Mouse (Mus musculus) myocyte (in vitro differentiated cells): ENCODE measurements around the gene Mvd.

Experiments used
- CEBPB ChIP-seq: IDR thresholded peaks from 2 replicates; pipeline ENCODE4 v1.6.1; 2011; ENCODE audit warnings: mild to moderate bottlenecking, moderate library complexity; ENCODE audit not compliant: poor library complexity, insufficient read depth, severe bottlenecking
- E2F4 ChIP-seq: IDR thresholded peaks from one replicate; pipeline ENCODE4 v1.6.1; 2011; ENCODE audit warnings: mild to moderate bottlenecking, control low read depth, moderate library complexity; ENCODE audit not compliant: insufficient read depth
- MYOD1 ChIP-seq, 3 experiments: IDR thresholded peaks; one replicate each; pipeline ENCODE4 v1.6.1; 2011; ENCODE audit warnings: control low read depth in 2 of 3, low read depth in 2 of 3, mild to moderate bottlenecking in 2 of 3, moderate library complexity in 1 of 3; ENCODE audit not compliant: insufficient read length in 2 of 3, control insufficient read depth in 1 of 3
- POLR2A ChIP-seq: IDR thresholded peaks from one replicate; pipeline ENCODE4 v1.6.1; 2011; ENCODE audit warnings: low read depth, mild to moderate bottlenecking, control low read depth, moderate library complexity; ENCODE audit not compliant: insufficient read length
- POLR2AphosphoS2 ChIP-seq: IDR thresholded peaks from one replicate; pipeline ENCODE4 v1.6.1; 2011; ENCODE audit warnings: low read depth, control low read depth; ENCODE audit not compliant: insufficient read length

- no peak for TF ChIP-seq POLR2A
- TF ChIP-seq POLR2AphosphoS2, result no peak
- TF ChIP-seq E2F4, result no peak
- TF ChIP-seq MYOD1 (IDR thresholded peaks at IDR 0.05; ENCODE audit: control insufficient read depth in 1 of 3, insufficient read length in 2 of 3, low read depth in 2 of 3), result no peak
- TF ChIP-seq CEBPB, result no peak
Measured at GRCm38 (mm10) chr8:122442781-122443180, 441 bp downstream of the Mvd start.
